Mouse (Mus musculus): Measurements from ENCODE around the gene Tpp1.

The Tpp1 gene

GRCm38 (mm10) chr7:105751491-105752433 lies at the start of gene Tpp1:
TSS of gene Tpp1 (minus strand) at chr7:105752235.
- DNase-seq (ENCODE audit: low spot score), result peak; percentile 81

GRCm38 (mm10) chr7:105796972-105797371 lies 44.9 kb upstream of the Tpp1 start:
- DNase-seq (ENCODE audit: low spot score), result no peak

GRCm38 (mm10) chr7:105795759-105796366 lies 43.8 kb upstream of the Tpp1 start:
- DNase-seq (ENCODE audit: low spot score), result no peak

- no peak for DNase-seq (ENCODE audit: low spot score)
Measured at GRCm38 (mm10) chr7:105793701-105794100, 41.7 kb upstream of the Tpp1 start.

GRCm38 (mm10) chr7:105791147-105791546 lies 39.1 kb upstream of the Tpp1 start:
- DNase-seq (ENCODE audit: low spot score), result no peak

- no peak for DNase-seq (ENCODE audit: low spot score)
Measured at GRCm38 (mm10) chr7:105787285-105788140, 35.5 kb upstream of the Tpp1 start, which contains the start of gene Dchs1. TSS of gene Dchs1 (minus strand) at chr7:105787654.

- DNase-seq (ENCODE audit: low spot score), result no peak
Measured at GRCm38 (mm10) chr7:105786506-105787284, 34.7 kb upstream of the Tpp1 start.

- DNase-seq (ENCODE audit: low spot score), result no peak
Measured at GRCm38 (mm10) chr7:105784556-105784955, 32.5 kb upstream of the Tpp1 start.

- no peak for DNase-seq (ENCODE audit: low spot score)
Measured at GRCm38 (mm10) chr7:105783861-105784260, 31.8 kb upstream of the Tpp1 start.

- no peak for DNase-seq (ENCODE audit: low spot score)
Measured at GRCm38 (mm10) chr7:105778553-105779265, 26.7 kb upstream of the Tpp1 start.

- DNase-seq (ENCODE audit: low spot score), result no peak
Measured at GRCm38 (mm10) chr7:105777797-105778552, 25.9 kb upstream of the Tpp1 start.

GRCm38 (mm10) chr7:105777316-105777715 lies 25.3 kb upstream of the Tpp1 start:
- no peak for DNase-seq (ENCODE audit: low spot score)

GRCm38 (mm10) chr7:105776026-105776425 lies 24.0 kb upstream of the Tpp1 start:
- DNase-seq (ENCODE audit: low spot score), result no peak

GRCm38 (mm10) chr7:105774661-105775060 lies 22.6 kb upstream of the Tpp1 start:
- no peak for DNase-seq (ENCODE audit: low spot score)

GRCm38 (mm10) chr7:105773041-105773440 lies 21.0 kb upstream of the Tpp1 start:
- DNase-seq (ENCODE audit: low spot score), result no peak

- DNase-seq (ENCODE audit: low spot score), result no peak
Measured at GRCm38 (mm10) chr7:105772331-105772730, 20.3 kb upstream of the Tpp1 start.

- DNase-seq (ENCODE audit: low spot score), result no peak
Measured at GRCm38 (mm10) chr7:105769959-105770358, 17.9 kb upstream of the Tpp1 start.

- no peak for DNase-seq (ENCODE audit: low spot score)
Measured at GRCm38 (mm10) chr7:105767729-105768165, 15.7 kb upstream of the Tpp1 start.

GRCm38 (mm10) chr7:105764331-105764730 lies 12.3 kb upstream of the Tpp1 start:
- DNase-seq (ENCODE audit: low spot score), result no peak
